Mouse (Mus musculus) midbrain, embryonic 15.5 days (tissue): ENCODE data around the gene Gstt1. TPM values are rescaled to one million over a fixed set of nuclear protein-coding genes. Genes with fewer than 3 reads are reported as not detected.

ENCODE experiments used
- ATAC-seq: fragments of 200-750 bp; cut with Nextera tagmentation; replicated peaks from 2 replicates; pipeline ENCODE4 v1.8.0; 2017; ENCODE audit warnings: moderate TSS enrichment
- H3K27ac ChIP-seq: fragments of 300-500 bp; sonication (generic); 2 replicates; pipeline ENCODE4 v1.5.1; 2015; ENCODE audit warnings: mild to moderate bottlenecking, inconsistent platforms
- H3K27me3 ChIP-seq: fragments of 300-500 bp; sonication (generic); replicated peaks from 2 replicates; pipeline ENCODE4 v1.6.1; 2015; ENCODE audit warnings: inconsistent platforms
- H3K36me3 ChIP-seq: fragments of 300-500 bp; sonication (generic); replicated peaks from 2 replicates; pipeline ENCODE4 v1.6.1; 2015; ENCODE audit warnings: inconsistent platforms
- H3K4me1 ChIP-seq: fragments of 300-500 bp; sonication (generic); 2 replicates; pipeline ENCODE4 v1.6.1; 2015; ENCODE audit warnings: inconsistent platforms
- H3K4me2 ChIP-seq: fragments of 300-500 bp; sonication (generic); 2 replicates; pipeline ENCODE4 v1.6.1; 2015; ENCODE audit warnings: inconsistent platforms, mild to moderate bottlenecking, moderate library complexity
- H3K4me3 ChIP-seq: fragments of 300-500 bp; sonication (generic); 2 replicates; pipeline ENCODE4 v1.5.1; 2015; ENCODE audit warnings: mild to moderate bottlenecking, inconsistent platforms
- H3K9ac ChIP-seq: fragments of 300-500 bp; sonication (generic); 2 replicates; pipeline ENCODE4 v1.6.1; 2015; ENCODE audit warnings: mild to moderate bottlenecking, inconsistent platforms
- H3K9me3 ChIP-seq: fragments of 300-500 bp; sonication (generic); 2 replicates; pipeline ENCODE4 v1.6.1; 2016; ENCODE audit warnings: inconsistent platforms
- WGBS: fragments of 180-500 bp; shearing (Covaris S2); methylation state at CpG from one replicate; pipeline ENCODE4 v1.1.7; 2015; ENCODE audit warnings: mixed read lengths; 5-methylcytosine and 5-hydroxymethylcytosine counted together
- polyA plus RNA-seq: library from polyadenylated mRNA; unstranded; fragments of >200 nt; fragmentation: Nextera tagmentation; extraction: Ambion mirVana; gene quantifications from 2 replicates; pipeline ENCODE4 v1.2.1, GENCODE M21; 2015

The Gstt1 gene
- polyA plus RNA-seq, 1 experiment from 2014 or later = 14.5 TPM

- H3K9me3 ChIP-seq = no peaks in the 10 kb centered on the region
- peaks cover 4% of the 10 kb centered on the region; the same call in 1 of the 2 replicates for H3K4me1 ChIP-seq
- H3K36me3 ChIP-seq = peaks cover 56% of the 10 kb centered on the region
- WGBS = 92% methylated on average over 12 of the region's 12 CpGs
- no peak overlapping the region for H3K9ac ChIP-seq
- H3K4me2 ChIP-seq = no peak overlapping the region
- H3K27ac ChIP-seq = no peak overlapping the region
- H3K27me3 ChIP-seq = no peaks in the 10 kb centered on the region
- ATAC-seq = no peak; the same call in 1 of the 2 replicates
- H3K4me3 ChIP-seq = no peak overlapping the region
These were observed 55.0 kb downstream of the Gstt1 start for GRCm38 (mm10) chr10:75743369-75743768.

- over 99% methylated on average over 3 of the region's 3 CpGs for WGBS
- Histone ChIP-seq H3K4me3 (no peak overlapping the region), H3K9ac (no peak overlapping the region), H3K36me3 (peaks cover 50% of the 10 kb centered on the region), H3K4me2 (no peak overlapping the region), H3K27ac (no peak overlapping the region), H3K27me3 (no peaks in the 10 kb centered on the region), H3K4me1 (peaks cover 4% of the 10 kb centered on the region; the same call in 1 of the 2 replicates), H3K9me3 (no peaks in the 10 kb centered on the region)
- ATAC-seq = no peak
These were observed 57.5 kb downstream of the Gstt1 start for GRCm38 (mm10) chr10:75740866-75741265.

Other genes starting within 250 kb of the Gstt1 start
- gene Lrrc75b, start 238.3 kb downstream of the Gstt1 start, polyA plus RNA-seq = 41.0 and 44.8 TPM in 2 replicates
- gene Ggt1, start 237.0 kb downstream of the Gstt1 start, polyA plus RNA-seq = 1.2 and 1.7 TPM in 2 replicates
- 2.2 and 3.4 TPM in 2 replicates for gene Ggt5, start 209.2 kb downstream of the Gstt1 start, polyA plus RNA-seq
- 3.0 and 4.1 TPM in 2 replicates for gene Susd2, start 154.6 kb downstream of the Gstt1 start, polyA plus RNA-seq
- gene Cabin1, start 34.2 kb downstream of the Gstt1 start, polyA plus RNA-seq = 36.6 and 42.2 TPM in 2 replicates
- gene Ddt, start 25.2 kb downstream of the Gstt1 start, polyA plus RNA-seq = 64.7 and 65.8 TPM in 2 replicates
- gene Gm20441, start 17.6 kb downstream of the Gstt1 start, polyA plus RNA-seq = not detected in 2 replicates
- gene Gstt3, start 17.2 kb downstream of the Gstt1 start, polyA plus RNA-seq = 0.61 and 1.6 TPM in 2 replicates
- gene Gstt4, start 24.0 kb upstream of the Gstt1 start, polyA plus RNA-seq = not detected in 2 replicates
- 7.4 and 7.5 TPM in 2 replicates for gene Gstt2, start 38.8 kb upstream of the Gstt1 start, polyA plus RNA-seq
- 1,455 and 1,508 TPM in 2 replicates for gene Mif, start 61.7 kb upstream of the Gstt1 start, polyA plus RNA-seq
- 2.1 and 2.8 TPM in 2 replicates for gene Derl3, start 94.8 kb upstream of the Gstt1 start, polyA plus RNA-seq
- 300 and 303 TPM in 2 replicates for gene Smarcb1, start 123.0 kb upstream of the Gstt1 start, polyA plus RNA-seq
- 82.8 and 88.3 TPM in 2 replicates for gene Chchd10, start 134.5 kb upstream of the Gstt1 start, polyA plus RNA-seq
- gene Mmp11, start 137.9 kb upstream of the Gstt1 start, polyA plus RNA-seq = 18.2 and 21.6 TPM in 2 replicates
- 1.1 and 1.3 TPM in 2 replicates for gene Gm867, start 142.1 kb upstream of the Gstt1 start, polyA plus RNA-seq
- gene Vpreb3, start 144.5 kb upstream of the Gstt1 start, polyA plus RNA-seq = 0.77 TPM in 1 of 2 replicates, not detected in the other
- not detected in 2 replicates for gene Gm5134, start 155.9 kb upstream of the Gstt1 start, polyA plus RNA-seq
- 12.8 TPM in 2 replicates for gene Zfp280b, start 234.1 kb upstream of the Gstt1 start, polyA plus RNA-seq